Mouse (Mus musculus) thymus, adult 2 months (tissue): ENCODE results near the gene B3galt5.

Source experiments
- CTCF ChIP-seq: fragments of 200-500 bp; IDR thresholded peaks from 2 replicates; pipeline ENCODE4 v1.5.1; 2012; ENCODE audit warnings: mild to moderate bottlenecking, control low read depth, low read length, moderate library complexity, borderline replicate concordance; ENCODE audit not compliant: control insufficient read depth, poor library complexity, insufficient read depth; ENCODE audit errors: extremely low read depth
- POLR2A ChIP-seq: fragments of 200-500 bp; IDR thresholded peaks from 2 replicates; pipeline ENCODE4 v1.6.1; 2012; ENCODE audit warnings: mild to moderate bottlenecking, low read length, control low read depth, moderate library complexity; ENCODE audit not compliant: control insufficient read depth, poor library complexity, insufficient read depth; ENCODE audit errors: extremely low read depth

- no peak for TF ChIP-seq POLR2A
- TF ChIP-seq CTCF = no peak
Observed at GRCm38 (mm10) chr16:96276596-96276995, 41.0 kb downstream of the B3galt5 start.
